Mouse (Mus musculus) left cerebral cortex, adult 8-10 months (tissue): ENCODE measurements at regions not wholly inside any gene's neighbourhood (a gene's known extent, or its start where the extent isn't known, plus 50 kb on each side); places are given as distances from the start of the nearest gene placed in this dataset.

ENCODE experiments used
- microRNA-seq, 2 experiments: library from miRNA; unstranded; fragments of <30 nt; microRNA quantifications; one replicate each; pipeline ENCODE4 v1.2.0; 2022

Small RNA genes lying in the stretch of these regions (microRNA-seq; reads per million reads assigned to microRNA genes)
- gene Gm26474 = 0 reads per million in 2 experiments
